Mouse (Mus musculus): ENCODE measurements around the gene Igfbp7. TPM values are rescaled to one million over a fixed set of nuclear protein-coding genes. Genes with fewer than 3 reads are reported as not detected.

The Igfbp7 gene
- total RNA-seq, 2 experiments from 2014 or later, result 0.79 to 0.96 TPM

GRCm38 (mm10) chr5:77355307-77356265, 52.3 kb downstream of the Igfbp7 start:
- ATAC-seq (replicated peaks; ENCODE audit: poor library complexity), result no peak

GRCm38 (mm10) chr5:77354361-77354787, 53.5 kb downstream of the Igfbp7 start:
- ATAC-seq (replicated peaks; ENCODE audit: poor library complexity), result peak; percentile 72

- ATAC-seq (replicated peaks; ENCODE audit: poor library complexity), result no peak
Measured at GRCm38 (mm10) chr5:77351691-77352090, 56.1 kb downstream of the Igfbp7 start.

- no peak for ATAC-seq (replicated peaks; ENCODE audit: poor library complexity)
Measured at GRCm38 (mm10) chr5:77349971-77350658, 57.7 kb downstream of the Igfbp7 start.

- ATAC-seq (replicated peaks; ENCODE audit: poor library complexity), result no peak
Measured at GRCm38 (mm10) chr5:77348901-77349300, 58.9 kb downstream of the Igfbp7 start.

GRCm38 (mm10) chr5:77340033-77340432, 67.8 kb downstream of the Igfbp7 start:
- ATAC-seq (replicated peaks; ENCODE audit: poor library complexity), result no peak

GRCm38 (mm10) chr5:77330154-77330553, 77.7 kb downstream of the Igfbp7 start:
- ATAC-seq (replicated peaks; ENCODE audit: poor library complexity), result peak; percentile 63

- ATAC-seq (replicated peaks; ENCODE audit: poor library complexity), result no peak
Measured at GRCm38 (mm10) chr5:77324936-77325335, 82.9 kb downstream of the Igfbp7 start.

- no peak for ATAC-seq (replicated peaks; ENCODE audit: poor library complexity)
Measured at GRCm38 (mm10) chr5:77314986-77315385, 92.9 kb downstream of the Igfbp7 start.

- no peak for ATAC-seq (replicated peaks; ENCODE audit: poor library complexity)
Measured at GRCm38 (mm10) chr5:77314206-77314605, 93.6 kb downstream of the Igfbp7 start.

- peak; percentile 87 for ATAC-seq (replicated peaks; ENCODE audit: poor library complexity)
Measured at GRCm38 (mm10) chr5:77309924-77310772, 97.7 kb downstream of the Igfbp7 start, which contains the start of the genes Noa1 and Polr2b. Gene Noa1, minus strand, starts transcription at chr5:77310084. Gene Polr2b, plus strand, starts transcription at chr5:77310147.

- ATAC-seq (replicated peaks; ENCODE audit: poor library complexity), result peak; percentile 18
Measured at GRCm38 (mm10) chr5:77309051-77309906, 98.6 kb downstream of the Igfbp7 start.

GRCm38 (mm10) chr5:77307821-77308553, 99.9 kb downstream of the Igfbp7 start:
- peak; percentile 15; the same call in 1 of the 2 replicates for ATAC-seq (replicated peaks; ENCODE audit: poor library complexity)

- ATAC-seq (replicated peaks; ENCODE audit: poor library complexity), result no peak
Measured at GRCm38 (mm10) chr5:77301296-77301903, 106.4 kb downstream of the Igfbp7 start.

- ATAC-seq (replicated peaks; ENCODE audit: poor library complexity), result no peak
Measured at GRCm38 (mm10) chr5:77299486-77299885, 108.4 kb downstream of the Igfbp7 start.

All from megakaryocyte progenitor cell, adult 5-6 weeks (primary cell).